Mouse (Mus musculus): ENCODE data around the gene Abl1.

Abl1 gene

GRCm38 (mm10) chr2:31749046-31749709 lies 61.0 kb downstream of the Abl1 start:
- peak; percentile 18 to 53 for DNase-seq

- no peak for DNase-seq
These were observed 62.0 kb downstream of the Abl1 start for GRCm38 (mm10) chr2:31750133-31750532.

- DNase-seq: no peak
These were observed 69.3 kb downstream of the Abl1 start for GRCm38 (mm10) chr2:31757472-31757871.

- DNase-seq: no peak
These were observed 70.8 kb downstream of the Abl1 start for GRCm38 (mm10) chr2:31758966-31759365.

- peak; percentile 85 to 88 for DNase-seq
These were observed 71.7 kb downstream of the Abl1 start for GRCm38 (mm10) chr2:31759751-31760460.

GRCm38 (mm10) chr2:31760486-31760885 lies 72.3 kb downstream of the Abl1 start:
- no peak for DNase-seq

GRCm38 (mm10) chr2:31761115-31761531 lies 72.9 kb downstream of the Abl1 start:
- no peak for DNase-seq

GRCm38 (mm10) chr2:31761585-31761984 lies 73.4 kb downstream of the Abl1 start:
- DNase-seq: no peak

GRCm38 (mm10) chr2:31762155-31762554 lies 74.0 kb downstream of the Abl1 start:
- DNase-seq: no peak

GRCm38 (mm10) chr2:31762853-31763252 lies 74.7 kb downstream of the Abl1 start:
- no peak for DNase-seq

GRCm38 (mm10) chr2:31763271-31763670 lies 75.1 kb downstream of the Abl1 start:
- no peak for DNase-seq

GRCm38 (mm10) chr2:31767104-31767503 lies 78.9 kb downstream of the Abl1 start:
- no peak for DNase-seq

GRCm38 (mm10) chr2:31767815-31768214 lies 79.6 kb downstream of the Abl1 start:
- DNase-seq: peak in 1 of 2 experiments; percentile 50

GRCm38 (mm10) chr2:31769115-31769514 lies 80.9 kb downstream of the Abl1 start:
- no peak for DNase-seq

GRCm38 (mm10) chr2:31769631-31770111 lies 81.5 kb downstream of the Abl1 start:
- DNase-seq: peak; percentile 76 to 85

- DNase-seq: peak; percentile 77 to 87
These were observed 82.7 kb downstream of the Abl1 start for GRCm38 (mm10) chr2:31770781-31771441.

GRCm38 (mm10) chr2:31776479-31776878 lies 88.3 kb downstream of the Abl1 start:
- DNase-seq: no peak

- no peak for DNase-seq
These were observed 91.1 kb downstream of the Abl1 start for GRCm38 (mm10) chr2:31779258-31779657.

GRCm38 (mm10) chr2:31782958-31783602 lies 94.9 kb downstream of the Abl1 start:
- DNase-seq: no peak

GRCm38 (mm10) chr2:31785074-31785473 lies 96.9 kb downstream of the Abl1 start:
- peak; percentile 78 to 86 for DNase-seq

- peak; percentile 65 to 71 for DNase-seq
These were observed 98.9 kb downstream of the Abl1 start for GRCm38 (mm10) chr2:31787029-31787428.

- no peak for DNase-seq
These were observed 100.1 kb downstream of the Abl1 start for GRCm38 (mm10) chr2:31788227-31788626.

GRCm38 (mm10) chr2:31789215-31789614 lies 101.0 kb downstream of the Abl1 start:
- no peak for DNase-seq
